Mouse (Mus musculus): ENCODE data around the gene Frmpd4.

GRCm38 (mm10) chrX:167491589-167492207, 1085.3 kb downstream of the Frmpd4 start:
- TF ChIP-seq POLR2A (IDR thresholded peaks at IDR 0.05; ENCODE audit: extremely low read depth, insufficient read depth, low read length) (no peak), CTCF (IDR thresholded peaks at IDR 0.05; ENCODE audit: extremely low read depth, insufficient read depth, low read length) (no peak)
